Mouse (Mus musculus): Measurements from ENCODE around the gene Haus3.

Haus3 gene

GRCm38 (mm10) chr5:34168950-34169891 is at the start of gene Haus3, which contains the start of gene Poln:
Haus3 (minus strand) TSS chr5:34169527.
Poln (minus strand) TSS chr5:34169448.
- CTCF ChIA-PET: interaction anchor here (0.6 kb wide), 1 partner anchor 69 kb away, joined by 4 read pairs; no protein-coding TSS in a partner anchor

GRCm38 (mm10) chr5:34218672-34219071 is 49.3 kb upstream of the Haus3 start:
- CTCF ChIA-PET: no interaction called here

DNA sequence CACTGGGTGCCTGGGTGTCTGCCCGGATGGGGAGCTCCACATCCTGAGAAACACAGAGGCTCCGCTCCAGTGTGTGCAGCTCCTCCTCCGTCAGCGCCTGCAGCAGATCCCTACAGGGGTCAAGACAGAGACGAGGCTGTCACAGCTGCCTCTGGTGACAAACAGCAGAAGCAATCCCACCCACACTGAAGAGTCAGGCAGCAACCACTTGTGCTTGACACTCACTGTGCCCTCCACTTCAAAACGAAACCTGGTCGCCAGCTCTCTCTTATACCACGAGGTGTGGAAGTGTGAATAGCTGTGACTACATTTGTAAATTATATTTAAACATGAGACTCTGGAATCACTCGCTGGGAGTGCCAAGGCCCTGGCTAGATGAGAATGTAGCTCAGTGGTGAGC is 48.4 kb upstream of the Haus3 start:
- CTCF ChIA-PET: no interaction called here

- CTCF ChIA-PET: no interaction called here
These were observed 46.7 kb upstream of the Haus3 start for GRCm38 (mm10) chr5:34216025-34216424.

- CTCF ChIA-PET: no interaction called here
These were observed 44.3 kb upstream of the Haus3 start for GRCm38 (mm10) chr5:34213659-34214058.

- CTCF ChIA-PET: interaction anchor here (0.7 to 1.7 kb wide), 4 partner anchors 27 to 47 kb away, joined by 7 to 12 read pairs (median 10); no protein-coding TSS in a partner anchor
These were observed 41.0 kb upstream of the Haus3 start for GRCm38 (mm10) chr5:34210279-34210678.

- CTCF ChIA-PET: interaction anchor here (0.6 to 0.7 kb wide), 2 partner anchors 15 to 100 kb away, joined by 4 to 6 read pairs; no protein-coding TSS in a partner anchor
These were observed 38.2 kb upstream of the Haus3 start for GRCm38 (mm10) chr5:34207503-34207902.

GRCm38 (mm10) chr5:34205788-34206187 is 36.5 kb upstream of the Haus3 start:
- CTCF ChIA-PET: no interaction called here

DNA sequence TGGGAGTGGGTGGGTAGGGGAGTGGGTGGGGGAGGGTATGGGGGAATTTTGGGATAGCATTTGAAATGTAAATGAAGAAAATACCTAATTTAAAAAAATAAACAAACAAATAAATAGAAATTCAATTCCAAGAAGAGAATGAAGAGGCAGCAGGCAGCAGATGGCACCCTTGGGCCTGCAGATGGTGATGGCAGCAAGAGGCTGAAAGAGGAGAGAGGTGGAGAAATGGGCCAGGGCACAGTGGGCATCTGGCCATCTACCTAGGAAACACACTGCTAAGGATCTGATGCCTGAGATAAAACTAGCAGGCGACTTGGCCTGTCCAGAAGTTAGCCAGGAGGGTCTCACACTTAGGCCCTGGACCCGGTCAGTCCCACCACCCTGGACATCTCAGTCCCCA is 35.6 kb upstream of the Haus3 start:
- CTCF ChIA-PET: no interaction called here

DNA sequence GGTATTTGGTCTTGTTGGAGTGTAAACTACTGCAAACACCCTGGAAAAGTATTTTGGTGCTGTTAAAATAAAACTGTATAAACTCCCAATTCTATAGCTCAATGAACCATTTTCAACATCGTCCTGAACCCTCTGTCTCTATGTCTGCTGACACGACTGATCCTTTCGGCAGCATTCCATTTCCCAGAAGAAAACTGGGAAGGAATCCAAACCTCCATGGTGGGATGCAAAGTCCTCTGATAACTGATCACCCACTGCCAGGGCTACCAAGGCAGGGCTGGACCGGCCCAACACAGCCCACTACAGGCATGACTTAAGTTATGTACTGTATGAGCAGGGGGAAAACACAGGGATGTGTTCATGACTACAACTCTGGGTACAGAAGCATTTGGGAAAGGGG is 32.7 kb upstream of the Haus3 start:
- CTCF ChIA-PET: interaction anchor here (0.6 to 1.2 kb wide), 3 partner anchors 34 to 88 kb away, joined by 3 read pairs; no protein-coding TSS in a partner anchor

DNA sequence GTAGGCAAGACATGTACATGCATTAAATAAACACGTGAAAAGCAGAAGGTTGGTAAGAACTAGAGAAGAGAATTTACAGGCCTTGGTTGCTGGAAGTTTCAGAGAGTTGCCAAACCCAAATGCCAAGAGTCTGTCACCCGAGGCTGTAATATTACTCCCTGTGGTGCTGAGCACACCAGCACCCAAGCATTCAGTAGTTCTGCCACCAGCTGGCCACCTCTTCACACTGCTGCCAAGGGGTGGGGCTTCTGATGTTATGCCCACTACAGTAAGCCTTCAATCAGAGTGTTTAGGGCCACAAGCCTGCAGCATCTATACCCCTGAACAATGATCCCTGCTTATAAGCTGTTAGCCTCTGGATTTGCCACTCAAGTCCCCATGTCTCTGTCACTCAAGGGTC is 32.1 kb upstream of the Haus3 start:
- CTCF ChIA-PET: interaction anchor here (0.6 to 1.2 kb wide), 3 partner anchors 35 to 89 kb away, joined by 3 read pairs; no protein-coding TSS in a partner anchor

DNA sequence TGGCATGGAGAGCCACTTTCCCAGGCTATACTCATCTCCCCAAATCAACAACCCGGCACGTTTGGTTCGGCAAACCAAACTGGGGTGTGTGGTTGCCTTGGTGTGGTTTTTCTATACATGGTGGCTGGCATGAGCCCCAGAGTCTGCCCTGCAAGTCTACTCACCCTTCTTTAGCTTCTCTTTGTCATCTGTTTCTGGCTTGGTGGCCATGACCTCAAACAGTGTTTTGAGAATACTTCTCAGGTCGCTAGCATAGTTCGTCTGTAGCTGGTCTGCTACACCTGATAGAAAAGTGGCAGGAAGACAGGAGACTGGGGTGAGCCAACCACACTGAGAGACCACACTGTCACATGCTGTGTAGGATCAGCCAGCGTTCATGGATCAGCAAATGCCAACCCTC is 29.3 kb upstream of the Haus3 start:
- CTCF ChIA-PET: no interaction called here

DNA sequence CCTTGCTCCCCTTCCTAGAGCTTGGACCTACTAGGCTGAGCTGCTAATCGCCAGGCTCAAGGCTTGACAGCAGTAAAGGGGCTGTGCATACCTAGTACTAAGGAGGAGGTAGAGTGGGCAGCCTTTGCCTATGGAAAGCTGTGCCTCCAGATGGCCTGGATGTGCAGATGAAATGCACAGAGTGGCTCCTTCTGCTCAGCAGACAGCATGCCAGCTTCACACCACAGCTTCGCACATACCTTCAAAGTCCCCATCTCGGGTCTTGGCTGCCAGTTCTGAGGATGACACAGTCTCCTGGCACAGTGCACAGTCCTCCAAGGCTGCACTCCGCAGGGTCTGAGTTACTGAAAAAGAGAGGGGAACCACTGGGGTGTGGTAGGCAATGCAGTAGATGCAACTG is 27.9 kb upstream of the Haus3 start:
- CTCF ChIA-PET: no interaction called here

DNA sequence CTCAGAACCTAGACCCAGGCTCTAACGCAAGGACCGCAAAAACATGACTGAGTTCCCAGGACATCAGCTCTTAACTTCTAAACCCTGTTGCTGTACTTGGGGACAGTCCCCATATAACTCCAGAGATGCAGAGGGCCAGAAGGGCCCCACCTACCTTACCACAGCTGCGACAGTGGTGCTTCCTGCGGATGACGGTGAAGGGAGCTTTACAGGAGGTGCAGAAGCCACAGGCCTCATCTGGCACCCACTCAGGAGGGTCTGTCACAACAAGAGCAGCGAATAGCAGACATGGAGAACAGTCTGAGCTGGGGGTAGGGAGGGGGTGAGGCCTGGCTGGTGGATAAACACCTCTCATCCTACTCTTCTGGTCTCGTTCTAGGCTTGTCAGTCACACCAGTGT is 27.1 kb upstream of the Haus3 start:
- CTCF ChIA-PET: no interaction called here

GRCm38 (mm10) chr5:34195786-34196185 is 26.5 kb upstream of the Haus3 start:
- CTCF ChIA-PET: no interaction called here

GRCm38 (mm10) chr5:34194975-34195662 is 25.8 kb upstream of the Haus3 start:
- CTCF ChIA-PET: no interaction called here

DNA sequence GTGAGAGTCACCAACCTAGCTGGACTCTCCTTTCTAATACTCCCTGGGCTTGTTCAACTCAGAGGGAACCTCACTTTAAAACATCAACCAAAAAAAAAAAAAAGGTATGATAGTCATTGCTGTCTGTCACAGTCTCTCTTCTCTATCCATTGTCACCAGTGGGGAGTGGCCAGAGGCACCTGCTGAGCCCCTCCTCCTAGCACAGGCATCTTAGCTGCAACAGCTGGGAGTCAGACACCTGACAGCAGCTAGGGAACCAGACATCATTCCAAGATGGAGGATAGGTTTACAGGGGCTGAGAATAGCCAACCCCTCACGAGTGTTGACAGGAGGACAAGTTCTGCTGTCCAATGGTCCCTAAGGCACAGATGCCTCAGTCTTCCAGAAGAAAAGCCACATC is 25.1 kb upstream of the Haus3 start:
- CTCF ChIA-PET: no interaction called here

- CTCF ChIA-PET: interaction anchor here (0.9 kb wide), 1 partner anchor 8 kb away, joined by 5 read pairs; no protein-coding TSS in a partner anchor
These were observed 22.5 kb upstream of the Haus3 start for GRCm38 (mm10) chr5:34191843-34192242.

GRCm38 (mm10) chr5:34191021-34191420 is 21.7 kb upstream of the Haus3 start:
- CTCF ChIA-PET: interaction anchor here (0.9 kb wide), 1 partner anchor 7 kb away, joined by 5 read pairs; no protein-coding TSS in a partner anchor

GRCm38 (mm10) chr5:34189521-34189920 is 20.2 kb upstream of the Haus3 start:
- CTCF ChIA-PET: no interaction called here

- CTCF ChIA-PET: no interaction called here
These were observed 19.5 kb upstream of the Haus3 start for GRCm38 (mm10) chr5:34188856-34189255.

- CTCF ChIA-PET: no interaction called here
These were observed 18.4 kb upstream of the Haus3 start, which contains the start of gene Mxd4 for GRCm38 (mm10) chr5:34187601-34188316. Mxd4 (minus strand) TSS chr5:34187720.
